Mouse (Mus musculus) Muller cell, postnatal 12 days (primary cell): ENCODE measurements around the gene Dnmt3l.
"Not testable (repeated sequence)": the region's sequence is repeated elsewhere in the genome, so short reads cannot be mapped to it uniquely, and the experiment has no call there.

Experiments
- DNase-seq: peaks from one replicate; pipeline ENCODE4 v3.0.0-alpha.2; 2015; ENCODE audit errors: inconsistent ontology term

The Dnmt3l gene

DNA sequence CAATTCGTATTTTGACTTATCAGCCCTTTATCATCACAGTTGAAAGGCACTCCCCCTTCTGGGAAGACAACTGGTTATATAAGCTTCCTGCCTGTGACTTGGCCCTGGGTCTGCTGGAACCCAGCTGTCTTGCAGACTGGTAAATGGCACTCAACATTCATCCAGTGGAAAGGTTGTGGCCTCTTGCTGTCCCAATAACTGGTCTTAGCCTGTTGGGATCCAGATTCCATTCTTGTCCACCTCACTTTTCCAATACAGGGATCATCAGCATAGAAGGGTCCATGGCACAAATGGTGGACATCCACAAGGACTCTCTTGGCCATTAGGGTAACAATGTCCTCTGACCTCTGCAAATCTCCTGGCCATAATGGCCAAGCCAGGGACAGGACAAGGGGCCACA lies 42.3 kb downstream of the Dnmt3l start:
- DNase-seq = no peak

DNA sequence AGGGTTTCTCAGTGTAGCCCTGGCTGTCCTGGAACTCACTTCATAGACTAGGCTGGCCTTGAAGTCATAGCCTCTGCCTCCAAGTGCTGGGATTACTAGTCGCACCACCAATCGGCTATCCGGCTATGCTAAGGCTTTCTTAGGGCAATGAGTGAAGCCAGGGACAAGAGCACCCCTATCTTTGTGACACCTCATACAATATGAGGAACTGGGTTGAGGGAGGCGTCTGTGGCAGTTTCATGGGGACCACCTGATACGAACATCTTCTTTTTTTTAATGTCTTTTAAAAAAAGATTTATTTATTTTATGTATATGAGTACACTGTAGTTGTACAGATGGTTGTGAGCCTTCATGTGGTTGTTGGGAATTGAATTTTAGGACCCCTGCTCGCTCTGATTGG lies 44.0 kb downstream of the Dnmt3l start:
- no peak for DNase-seq

- DNase-seq = no peak
Observed at GRCm38 (mm10) chr10:78086444-78087061, 44.8 kb downstream of the Dnmt3l start.

DNA sequence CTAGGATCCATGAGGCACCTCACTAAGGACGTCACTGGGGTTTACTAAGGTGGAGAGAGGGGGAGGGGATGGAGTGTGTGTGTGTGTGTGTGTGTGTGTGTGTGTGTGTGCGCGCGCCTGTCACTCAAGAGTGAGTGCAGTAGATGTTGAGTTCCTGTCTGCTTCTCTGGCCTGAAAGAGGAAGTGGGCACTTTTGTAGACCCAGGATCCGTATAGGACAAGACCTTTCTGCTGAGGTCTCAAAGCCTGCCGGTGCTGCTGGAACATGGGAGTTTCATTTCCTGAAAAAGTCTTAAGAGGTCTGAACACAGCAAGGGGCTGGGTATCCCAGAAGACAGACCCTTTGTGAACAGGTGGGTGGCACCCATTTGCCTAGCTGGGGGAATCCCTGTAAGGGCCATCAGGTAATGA lies 45.4 kb downstream of the Dnmt3l start:
- DNase-seq = no peak

GRCm38 (mm10) chr10:78090246-78090645 lies 48.5 kb downstream of the Dnmt3l start:
- peak; percentile 24 for DNase-seq

GRCm38 (mm10) chr10:78090706-78091491 lies 49.2 kb downstream of the Dnmt3l start:
- no peak for DNase-seq

DNA sequence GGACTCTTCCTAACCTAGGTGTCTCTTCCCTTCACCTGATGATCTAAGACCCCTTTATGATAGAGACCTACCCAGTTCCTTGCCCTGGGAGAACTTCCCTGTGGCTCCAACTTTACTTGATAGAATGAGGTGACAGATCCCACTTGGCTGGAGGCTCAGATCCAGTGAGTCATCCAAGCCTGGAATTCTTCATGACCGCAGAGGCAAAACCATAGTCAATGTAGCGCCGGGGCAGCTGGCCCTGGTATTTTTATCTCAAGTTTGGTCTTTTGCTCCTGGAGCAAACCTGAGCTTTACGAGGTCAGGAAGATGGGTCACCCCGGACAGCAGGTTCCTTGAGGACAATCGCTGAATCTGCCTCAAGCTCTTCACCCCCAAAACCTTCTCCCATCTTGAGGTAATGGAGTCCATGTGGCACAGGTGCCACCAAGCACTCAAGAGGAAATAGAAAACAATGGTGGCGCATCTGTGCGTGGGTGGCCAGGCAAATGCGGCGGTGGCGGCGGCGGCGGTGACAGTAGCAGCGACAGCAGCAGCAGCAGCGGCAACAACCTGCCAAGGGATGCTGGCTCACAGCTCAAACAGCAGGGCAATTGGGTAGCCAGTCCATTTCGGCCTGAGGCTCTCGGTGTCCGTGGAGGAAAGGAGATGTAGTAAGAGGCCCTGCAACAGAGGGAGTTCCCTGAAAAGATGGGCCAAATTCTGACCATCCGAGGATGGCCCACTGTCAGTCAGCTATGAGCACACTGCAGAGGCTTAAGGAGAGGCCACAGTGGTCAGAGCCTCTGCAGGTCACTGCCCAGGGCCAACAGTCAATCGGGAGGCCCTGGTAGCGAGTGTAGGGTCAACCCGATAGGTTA lies 50.3 kb downstream of the Dnmt3l start:
- peak; percentile 61 for DNase-seq

GRCm38 (mm10) chr10:78092725-78093029 lies 50.9 kb downstream of the Dnmt3l start:
- DNase-seq = no peak

GRCm38 (mm10) chr10:78095221-78095620 lies 53.5 kb downstream of the Dnmt3l start:
- no peak for DNase-seq

GRCm38 (mm10) chr10:78095954-78096931 lies 54.5 kb downstream of the Dnmt3l start:
- no peak for DNase-seq

DNA sequence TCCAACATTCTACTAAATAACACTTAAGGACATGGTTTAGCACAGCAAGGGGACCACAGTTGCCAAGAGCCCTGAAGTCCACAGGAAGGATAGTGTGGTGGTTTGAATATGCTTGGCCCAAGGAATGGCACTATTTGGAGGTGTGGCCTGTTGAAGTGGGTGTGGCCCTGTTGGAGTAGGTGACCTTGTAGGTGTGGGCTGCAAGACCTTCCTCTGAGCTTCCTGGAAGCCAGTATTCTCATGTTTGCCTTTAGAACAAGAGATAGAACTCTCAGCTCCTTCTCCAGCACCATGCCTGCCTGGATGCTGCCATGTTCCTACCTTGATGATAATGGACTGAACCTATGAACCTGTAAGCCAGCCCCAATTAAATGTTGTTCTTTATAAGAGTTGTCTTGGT lies 58.1 kb downstream of the Dnmt3l start:
- DNase-seq = not testable (repeated sequence)

- DNase-seq = no peak
Observed at GRCm38 (mm10) chr10:78100989-78101780, 59.4 kb downstream of the Dnmt3l start.

GRCm38 (mm10) chr10:78104555-78105490 lies 63.1 kb downstream of the Dnmt3l start:
- DNase-seq = peak; percentile 36

GRCm38 (mm10) chr10:78105548-78105947 lies 63.8 kb downstream of the Dnmt3l start:
- no peak for DNase-seq
